Mouse (Mus musculus): ENCODE data around the gene Cnnm4. TPM values are rescaled to one million over a fixed set of nuclear protein-coding genes. Genes with fewer than 3 reads are reported as not detected.

Cnnm4 gene
- polyA plus RNA-seq, 1 experiment = 6.2 TPM

- no peak overlapping the region for H3K4me3 ChIP-seq (ENCODE audit: insufficient read depth, poor library complexity, severe bottlenecking)
- no peak for TF ChIP-seq USF1 (IDR thresholded peaks at IDR 0.05; ENCODE audit: low read depth)
- no peak for TF ChIP-seq MAX (IDR thresholded peaks at IDR 0.05)
- no peak for TF ChIP-seq MYOD1 (IDR thresholded peaks at IDR 0.05; ENCODE audit: control insufficient read depth, insufficient read length, low read depth)
- no peak for TF ChIP-seq FOSL1 (IDR thresholded peaks at IDR 0.05; ENCODE audit: insufficient read depth, low read length, poor library complexity, severe bottlenecking)
- no peak for TF ChIP-seq CTCF (IDR thresholded peaks at IDR 0.05; ENCODE audit: control insufficient read depth, insufficient read depth, insufficient read length)
- TF ChIP-seq CEBPB (IDR thresholded peaks at IDR 0.05; ENCODE audit: low read depth) = no peak
- no peak for TF ChIP-seq MYOG (IDR thresholded peaks at IDR 0.05; ENCODE audit: control insufficient read depth, extremely low read depth, insufficient read length)
- H3K36me3 ChIP-seq (ENCODE audit: control insufficient read depth, insufficient read depth) = peaks cover 50% of the 10 kb centered on the region
- H3K79me2 ChIP-seq (ENCODE audit: control insufficient read depth, insufficient read depth) = peaks cover 57% of the 10 kb centered on the region
- peak overlapping the region; percentile 33 for H3ac ChIP-seq (ENCODE audit: control insufficient read depth, insufficient read length, low read depth)
- H3K79me3 ChIP-seq (ENCODE audit: low read depth) = peaks cover 23% of the 10 kb centered on the region
- no peaks in the 10 kb centered on the region for H3K27me3 ChIP-seq (ENCODE audit: control insufficient read depth, insufficient read depth, insufficient read length)
These were observed 83.4 kb downstream of the Cnnm4 start for GRCm38 (mm10) chr1:36554633-36555399.

DNA sequence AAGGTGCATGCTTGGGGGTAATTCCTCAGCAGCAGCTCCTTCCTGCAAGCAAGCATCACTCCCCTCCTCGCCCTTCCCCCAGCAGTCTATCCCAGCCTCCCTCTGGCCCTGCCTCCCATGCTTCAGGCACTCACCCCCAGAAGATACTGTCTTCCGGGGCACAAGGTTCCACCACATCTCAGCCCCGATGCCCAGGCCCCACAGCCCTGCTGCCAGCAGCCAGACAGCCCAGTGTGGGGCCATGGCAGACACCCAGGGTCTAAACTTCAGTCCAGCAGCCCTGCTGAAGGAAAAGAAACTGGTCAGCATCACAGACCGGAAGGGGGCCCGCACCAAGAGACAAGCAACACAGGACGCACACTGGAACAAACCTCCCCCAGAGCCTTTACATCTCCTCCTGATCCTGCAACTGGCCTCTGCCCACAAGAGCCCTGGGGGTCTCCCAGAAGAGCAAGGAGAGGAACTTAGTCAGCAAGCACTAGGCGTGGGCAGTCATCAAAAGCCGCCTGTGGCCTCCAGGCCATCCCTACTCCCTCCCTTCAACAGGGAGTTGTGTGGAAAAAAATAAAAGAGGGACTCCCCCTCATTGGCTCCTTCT, 84.5 kb downstream of the Cnnm4 start:
- H3K79me2 ChIP-seq (ENCODE audit: control insufficient read depth, insufficient read depth) = peaks cover 51% of the 10 kb centered on the region
- peak overlapping the region; percentile 68 for H3K4me3 ChIP-seq (ENCODE audit: insufficient read depth, poor library complexity, severe bottlenecking)
- H3ac ChIP-seq (ENCODE audit: control insufficient read depth, insufficient read length, low read depth) = peak overlapping the region; percentile 81

GRCm38 (mm10) chr1:36556553-36557456, 85.4 kb downstream of the Cnnm4 start:
- Histone ChIP-seq H3K27me3 (ENCODE audit: control insufficient read depth, insufficient read depth, insufficient read length) (no peaks in the 10 kb centered on the region), H3K4me3 (ENCODE audit: insufficient read depth, poor library complexity, severe bottlenecking) (peak overlapping the region; percentile 68), H3ac (ENCODE audit: control insufficient read depth, insufficient read length, low read depth) (peak overlapping the region; percentile 96), H3K79me2 (ENCODE audit: control insufficient read depth, insufficient read depth) (peaks cover 51% of the 10 kb centered on the region), H3K36me3 (ENCODE audit: control insufficient read depth, insufficient read depth) (peaks cover 30% of the 10 kb centered on the region), H3K79me3 (ENCODE audit: low read depth) (peaks cover 22% of the 10 kb centered on the region)
- TF ChIP-seq MYOD1 (IDR thresholded peaks at IDR 0.05; ENCODE audit: control insufficient read depth, insufficient read length, low read depth) (no peak), CEBPB (IDR thresholded peaks at IDR 0.05; ENCODE audit: low read depth) (peak; percentile 78), USF1 (IDR thresholded peaks at IDR 0.05; ENCODE audit: low read depth) (no peak), CTCF (IDR thresholded peaks at IDR 0.05; ENCODE audit: control insufficient read depth, insufficient read depth, insufficient read length) (peak; percentile 91), MAX (IDR thresholded peaks at IDR 0.05) (peak; percentile 59), MYOG (IDR thresholded peaks at IDR 0.05; ENCODE audit: control insufficient read depth, extremely low read depth, insufficient read length) (no peak)

More for the DNA sequence above, 84.5 kb downstream of the Cnnm4 start:
- Histone ChIP-seq H3K79me3 (ENCODE audit: low read depth) (peaks cover 22% of the 10 kb centered on the region), H3K36me3 (ENCODE audit: control insufficient read depth, insufficient read depth) (peaks cover 39% of the 10 kb centered on the region), H3K27me3 (ENCODE audit: control insufficient read depth, insufficient read depth, insufficient read length) (no peaks in the 10 kb centered on the region)
- TF ChIP-seq FOSL1 (IDR thresholded peaks at IDR 0.05; ENCODE audit: insufficient read depth, low read length, poor library complexity, severe bottlenecking) = no peak
- no peak for TF ChIP-seq MYOG (IDR thresholded peaks at IDR 0.05; ENCODE audit: control insufficient read depth, extremely low read depth, insufficient read length)
- TF ChIP-seq MAX (IDR thresholded peaks at IDR 0.05) = no peak
- no peak for TF ChIP-seq MYOD1 (IDR thresholded peaks at IDR 0.05; ENCODE audit: control insufficient read depth, insufficient read length, low read depth)
- no peak for TF ChIP-seq CEBPB (IDR thresholded peaks at IDR 0.05; ENCODE audit: low read depth)
- TF ChIP-seq CTCF (IDR thresholded peaks at IDR 0.05; ENCODE audit: control insufficient read depth, insufficient read depth, insufficient read length) = no peak
- TF ChIP-seq USF1 (IDR thresholded peaks at IDR 0.05; ENCODE audit: low read depth) = no peak

DNA sequence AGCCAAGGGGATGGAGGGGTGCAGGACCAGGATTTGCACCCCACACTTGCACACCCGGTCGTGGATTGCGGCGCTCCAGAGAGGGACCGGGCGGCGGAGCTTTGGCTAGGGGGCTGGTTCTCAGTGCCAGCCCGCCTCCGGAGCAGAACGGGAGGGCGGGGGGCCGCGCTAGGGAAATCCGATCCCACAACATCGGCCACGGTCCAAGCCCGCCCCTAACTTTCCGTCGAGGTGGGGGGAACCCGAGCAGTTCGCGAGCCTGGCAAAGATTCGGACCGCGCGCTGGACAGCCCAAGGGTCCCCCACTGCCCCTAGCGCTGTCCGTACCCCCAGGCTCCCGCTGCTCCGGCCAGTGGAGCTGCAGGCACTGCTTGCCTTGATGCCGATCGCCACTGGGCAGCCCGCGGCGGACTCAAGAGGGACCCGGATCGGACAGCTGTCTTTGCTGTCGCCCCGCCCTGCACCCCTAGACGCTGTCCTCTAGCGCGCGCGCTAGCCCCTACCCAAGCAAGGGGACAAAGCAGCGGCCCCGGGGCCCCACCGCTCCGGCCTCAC, 86.1 kb downstream of the Cnnm4 start:
- Histone ChIP-seq H3K4me3 (ENCODE audit: insufficient read depth, poor library complexity, severe bottlenecking) (peak overlapping the region; percentile 68), H3K79me3 (ENCODE audit: low read depth) (peaks cover 22% of the 10 kb centered on the region), H3ac (ENCODE audit: control insufficient read depth, insufficient read length, low read depth) (peak overlapping the region; percentile 96), H3K79me2 (ENCODE audit: control insufficient read depth, insufficient read depth) (peaks cover 46% of the 10 kb centered on the region), H3K27me3 (ENCODE audit: control insufficient read depth, insufficient read depth, insufficient read length) (no peaks in the 10 kb centered on the region), H3K36me3 (ENCODE audit: control insufficient read depth, insufficient read depth) (peaks cover 25% of the 10 kb centered on the region)
- no peak for TF ChIP-seq CTCF (IDR thresholded peaks at IDR 0.05; ENCODE audit: control insufficient read depth, insufficient read depth, insufficient read length)

Small RNAs within 50 kb of the gene (microRNA-seq; reads per million reads assigned to microRNA genes)
- gene Gm47280 (ENCODE audit: borderline microRNAs expressed) = not detected

Other genes with a start within 250 kb of the Cnnm4 start
- gene Uggt1, start 226.9 kb upstream of the Cnnm4 start, polyA plus RNA-seq (2012; fragmentation: generic; extraction: Trizol) = 20.1 TPM
- gene Neurl3, start 196.9 kb upstream of the Cnnm4 start, polyA plus RNA-seq (2012; fragmentation: generic; extraction: Trizol) = 1.7 TPM
- gene Arid5a, start 163.9 kb upstream of the Cnnm4 start, polyA plus RNA-seq (2012; fragmentation: generic; extraction: Trizol) = 25.6 TPM
- gene Kansl3, start 102.4 kb upstream of the Cnnm4 start, polyA plus RNA-seq (2012; fragmentation: generic; extraction: Trizol) = 23.6 TPM
- 0.14 TPM for gene Fer1l5, start 99.3 kb upstream of the Cnnm4 start, polyA plus RNA-seq (2012; fragmentation: generic; extraction: Trizol)
- 14.3 TPM for gene Lman2l, start 26.3 kb upstream of the Cnnm4 start, polyA plus RNA-seq (2012; fragmentation: generic; extraction: Trizol)
- gene Cnnm3, start 40.2 kb downstream of the Cnnm4 start, polyA plus RNA-seq (2012; fragmentation: generic; extraction: Trizol) = 6.5 TPM
- gene Ankrd23, start 65.3 kb downstream of the Cnnm4 start, polyA plus RNA-seq (2012; fragmentation: generic; extraction: Trizol) = 1.1 TPM
- gene Gm42417, start 67.8 kb downstream of the Cnnm4 start, polyA plus RNA-seq (2012; fragmentation: generic; extraction: Trizol) = 0.05 TPM
- 7.8 TPM for gene Ankrd39, start 75.8 kb downstream of the Cnnm4 start, polyA plus RNA-seq (2012; fragmentation: generic; extraction: Trizol)
- gene Sema4c, start 86.7 kb downstream of the Cnnm4 start, polyA plus RNA-seq (2012; fragmentation: generic; extraction: Trizol) = 16.6 TPM
- 0.08 TPM for gene Fam178b, start 211.6 kb downstream of the Cnnm4 start, polyA plus RNA-seq (2012; fragmentation: generic; extraction: Trizol)
- 734 TPM for gene Cox5b, start 219.8 kb downstream of the Cnnm4 start, polyA plus RNA-seq (2012; fragmentation: generic; extraction: Trizol)
- 0.02 TPM for gene 4933424G06Rik, start 238.5 kb downstream of the Cnnm4 start, polyA plus RNA-seq (2012; fragmentation: generic; extraction: Trizol)
- 106 TPM for gene Actr1b, start 242.8 kb downstream of the Cnnm4 start, polyA plus RNA-seq (2012; fragmentation: generic; extraction: Trizol)

All from C2C12 (cell line).